Mouse (Mus musculus) c-Kit-positive CD71-positive TER-119-negative erythroid progenitor cells, embryonic 14.5 days (primary cell): ENCODE measurements around the gene Ttll11.

Source experiments
- DNase-seq: peaks from one replicate; pipeline ENCODE4 v3.0.0-alpha.2; 2013; ENCODE audit warnings: low read depth

Ttll11 gene

DNA sequence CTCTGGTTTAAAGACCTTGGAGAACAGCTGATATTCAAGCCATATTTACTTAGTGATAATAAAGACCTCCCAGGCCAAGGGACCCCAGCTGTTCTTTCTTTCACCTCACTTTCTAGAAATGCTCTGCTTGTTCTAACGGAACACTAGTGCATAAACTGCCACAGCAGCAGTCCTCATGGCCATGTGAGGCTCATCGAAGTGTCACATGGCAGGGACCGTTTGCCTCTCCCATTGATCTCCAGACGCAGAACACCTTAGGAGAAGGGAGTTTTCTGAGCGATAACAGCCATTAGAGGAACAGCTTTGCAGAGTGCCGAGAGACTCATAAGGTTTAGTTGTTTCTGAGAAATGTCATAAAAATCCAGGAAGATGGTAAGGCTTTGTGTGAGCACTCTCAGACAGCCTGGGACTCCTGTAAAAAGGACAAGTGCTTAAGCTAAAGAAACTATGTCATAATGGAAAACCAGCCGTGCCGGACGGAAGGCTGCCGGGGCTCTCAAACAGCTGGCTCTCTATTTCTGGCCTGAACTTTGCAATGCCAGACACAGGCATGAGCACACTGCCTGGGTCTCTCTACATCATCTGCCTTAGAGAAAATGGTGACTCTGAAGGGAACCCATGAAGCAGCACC is 13.7 kb downstream of the Ttll11 start:
- no peak for DNase-seq

DNA sequence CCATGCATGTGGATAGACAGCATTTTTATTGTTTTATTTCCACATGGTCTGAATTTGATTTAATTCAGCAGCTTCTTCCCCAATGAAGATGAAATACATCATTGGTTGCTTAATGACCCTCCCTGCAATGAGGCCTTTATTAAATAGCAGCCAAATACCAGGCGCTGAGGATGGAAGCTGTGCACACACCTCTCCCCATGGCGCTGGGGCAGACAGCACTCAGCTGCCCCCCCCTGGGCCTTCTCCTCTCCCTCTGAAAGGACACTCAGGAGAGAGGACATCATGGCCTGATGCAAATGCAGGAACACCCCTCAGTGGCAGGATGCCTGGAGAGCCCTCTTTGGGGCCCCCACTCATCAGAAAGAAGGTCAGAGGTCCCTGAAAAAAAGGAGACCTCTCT is 16.4 kb downstream of the Ttll11 start:
- DNase-seq = no peak

DNA sequence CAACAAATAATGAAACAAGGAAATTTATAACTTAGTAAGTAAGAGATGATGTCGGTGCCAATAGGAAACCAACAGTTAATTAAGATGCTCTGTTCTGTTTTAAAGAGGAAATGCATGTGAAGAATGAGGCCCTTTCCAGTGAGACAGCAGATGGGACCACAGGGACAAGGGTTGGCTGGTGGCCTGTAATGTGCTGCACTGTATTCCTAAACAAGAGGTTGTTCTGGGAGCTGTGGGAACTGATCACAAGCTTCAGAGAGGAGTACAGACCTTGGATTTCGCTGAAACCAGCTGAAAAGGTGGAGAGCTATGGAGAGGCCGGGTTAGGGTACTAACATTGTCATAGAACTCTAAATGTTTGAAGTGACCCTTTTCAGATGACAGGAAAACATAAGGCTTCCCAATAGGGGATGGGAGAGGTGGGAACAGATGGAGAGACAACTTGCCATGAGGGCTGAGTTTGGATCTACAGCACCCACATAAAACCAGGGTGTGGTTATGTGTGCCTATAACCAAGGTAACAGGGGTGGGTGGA is 18.1 kb downstream of the Ttll11 start:
- DNase-seq = no peak

DNA sequence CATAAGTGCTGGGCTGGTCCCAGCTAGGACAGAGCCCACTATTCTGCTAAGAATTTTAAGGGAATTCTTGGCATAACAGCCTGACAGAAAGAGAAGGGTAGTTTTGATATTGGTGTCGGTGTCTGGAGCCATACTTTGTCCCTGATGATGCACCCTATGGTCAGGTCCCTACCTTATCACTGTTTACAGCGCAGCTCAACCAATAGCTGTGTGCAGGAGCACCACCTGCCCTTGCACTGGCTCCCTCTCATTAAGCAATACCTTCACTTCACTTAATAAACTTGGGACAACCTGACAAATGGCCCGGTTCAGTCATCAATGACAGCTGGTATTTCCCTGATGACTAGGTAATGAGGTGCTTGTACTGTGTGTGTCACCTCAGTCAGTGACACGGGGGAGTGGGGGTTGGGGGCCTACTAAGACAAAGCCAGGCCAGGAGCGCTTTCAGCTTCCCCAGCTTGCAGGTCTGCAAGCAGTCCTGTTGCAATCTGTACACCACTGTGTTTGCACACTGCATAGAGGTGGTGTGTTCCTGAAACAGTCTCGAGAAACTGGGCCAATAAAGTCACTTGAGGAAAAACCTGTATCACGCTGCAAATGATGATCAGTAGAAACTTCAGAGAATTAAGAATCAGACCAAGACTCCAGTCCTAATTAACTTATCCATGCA is 22.1 kb downstream of the Ttll11 start:
- DNase-seq = no peak

DNA sequence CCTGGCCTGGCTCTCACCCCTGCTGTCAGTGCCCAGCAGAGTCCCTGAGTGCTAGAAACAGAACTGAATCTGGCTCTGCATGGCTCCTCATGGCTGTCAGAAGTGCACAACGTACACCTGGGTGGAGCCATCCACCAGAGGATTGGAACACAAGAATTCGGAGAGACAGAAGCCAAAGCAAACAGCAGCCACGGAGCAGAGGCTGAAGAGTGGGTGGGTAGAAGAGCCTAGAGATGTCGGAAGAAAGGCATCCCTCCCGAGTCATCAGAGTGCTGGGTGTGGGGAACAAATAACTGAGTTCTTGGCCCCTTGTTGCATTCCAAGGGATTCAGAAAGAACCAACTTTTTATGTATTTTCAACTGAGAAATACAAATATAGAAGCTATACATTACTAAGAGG is 24.5 kb downstream of the Ttll11 start:
- no peak for DNase-seq

DNA sequence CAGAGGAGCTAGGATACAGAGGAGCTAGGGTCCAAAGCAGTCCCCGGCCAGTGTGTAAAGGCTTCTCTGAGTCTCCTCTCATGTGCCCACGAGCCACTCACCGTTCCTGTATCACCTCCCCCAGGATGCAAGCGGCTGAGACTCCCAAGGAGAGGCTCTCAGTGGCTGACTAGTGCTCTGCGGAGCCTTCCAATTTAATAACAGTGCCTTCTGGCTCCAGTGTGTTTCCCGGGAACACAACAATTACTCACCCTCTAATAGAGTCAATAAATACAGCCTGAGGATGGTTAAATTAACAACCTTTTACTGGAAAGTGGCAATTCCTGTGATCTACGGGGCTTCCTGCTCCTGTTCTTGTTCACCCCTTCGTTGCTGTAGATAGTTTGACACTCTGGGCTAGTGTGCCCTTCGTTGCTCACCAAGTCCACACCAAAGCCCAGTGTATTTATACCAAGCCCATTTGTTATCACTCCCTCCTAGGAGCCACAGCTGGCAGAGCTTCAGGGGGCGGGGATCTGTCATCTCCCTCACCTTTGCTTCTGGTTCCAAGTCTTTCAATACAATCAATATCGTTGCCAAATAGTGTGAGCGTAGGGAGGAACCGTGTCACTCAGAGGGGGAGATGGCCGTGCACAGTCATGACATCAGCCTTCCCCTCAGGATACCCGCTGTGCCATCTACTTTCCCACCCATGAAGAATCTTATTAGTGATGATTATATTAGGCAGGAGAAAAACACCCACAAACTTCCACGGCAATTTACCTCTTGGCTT is 27.3 kb downstream of the Ttll11 start:
- DNase-seq = no peak

DNA sequence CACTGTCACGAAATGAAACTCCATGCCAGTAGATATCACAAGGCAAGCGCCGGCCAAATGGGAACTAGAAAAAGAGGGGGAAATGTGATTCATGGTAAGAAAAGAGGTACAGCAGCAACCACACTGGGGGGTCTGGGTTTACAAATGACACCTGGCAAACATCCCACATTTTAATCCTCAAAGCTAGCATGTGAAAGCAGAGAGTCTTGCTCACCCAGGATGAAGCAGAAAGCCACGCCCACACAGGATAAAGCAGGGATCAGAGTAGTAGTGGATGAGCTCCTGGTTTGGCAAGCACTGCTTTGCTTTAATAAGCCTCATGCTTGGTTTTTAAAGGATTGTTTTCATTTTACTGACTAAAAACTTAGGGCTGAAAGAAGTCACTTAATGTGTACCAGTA is 34.8 kb downstream of the Ttll11 start:
- DNase-seq = no peak

DNA sequence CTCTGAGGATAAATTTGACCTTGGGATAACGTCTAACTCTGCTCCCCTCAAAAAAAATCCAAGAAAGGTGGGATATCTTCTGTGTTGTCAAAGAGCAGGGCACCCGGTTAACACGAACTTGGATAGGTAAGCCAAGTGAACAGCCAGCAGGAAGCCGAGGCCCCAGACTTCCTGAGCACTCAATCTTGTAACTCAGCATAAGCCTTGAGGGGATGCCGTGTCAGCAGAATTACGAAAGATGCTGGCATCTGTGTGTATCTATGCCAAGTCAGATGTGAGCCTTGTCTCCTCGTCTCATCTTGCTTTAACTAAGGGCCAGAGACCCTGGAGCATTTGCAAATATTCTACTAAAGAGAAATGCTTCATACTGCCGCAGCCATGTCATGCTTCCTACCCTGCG is 36.8 kb downstream of the Ttll11 start:
- DNase-seq = no peak

DNA sequence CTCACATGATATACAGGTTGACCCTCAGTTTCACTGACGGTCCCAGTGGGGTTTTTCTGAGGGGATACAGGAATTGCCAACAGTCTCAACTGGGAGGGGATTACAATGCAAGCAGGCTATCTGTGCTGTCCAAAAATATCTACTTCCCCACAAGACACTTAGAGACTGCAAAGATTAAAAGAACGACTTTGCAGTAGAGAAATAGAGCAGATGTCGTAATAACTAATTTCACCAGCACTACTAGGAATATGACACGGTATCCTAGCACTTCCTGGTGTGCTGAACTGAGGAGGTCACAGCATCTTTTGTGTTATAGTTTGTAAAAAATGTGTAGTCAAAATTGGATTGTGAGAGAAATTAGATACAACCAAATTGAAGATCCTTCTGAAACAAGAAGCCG is 44.7 kb downstream of the Ttll11 start:
- no peak for DNase-seq

DNA sequence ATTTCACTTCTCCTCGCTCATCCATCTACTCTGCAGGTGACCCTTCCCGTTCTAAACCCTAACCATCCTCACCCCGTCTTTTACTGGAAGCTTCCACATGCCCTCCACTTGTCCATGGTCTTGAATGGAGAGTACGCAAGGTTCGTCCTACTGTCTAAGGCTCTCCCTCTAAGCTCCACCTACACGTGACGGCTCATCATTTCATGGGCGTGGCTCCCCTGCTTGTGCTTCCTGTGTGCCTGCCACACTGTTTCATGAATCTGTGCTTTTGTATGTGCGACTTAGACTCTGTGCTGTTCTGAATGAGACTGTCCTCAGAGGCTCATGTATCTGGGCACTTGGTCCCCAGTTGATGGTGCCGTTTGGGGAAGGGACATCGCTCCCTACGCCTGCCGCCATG is 46.6 kb downstream of the Ttll11 start:
- DNase-seq = no peak

DNA sequence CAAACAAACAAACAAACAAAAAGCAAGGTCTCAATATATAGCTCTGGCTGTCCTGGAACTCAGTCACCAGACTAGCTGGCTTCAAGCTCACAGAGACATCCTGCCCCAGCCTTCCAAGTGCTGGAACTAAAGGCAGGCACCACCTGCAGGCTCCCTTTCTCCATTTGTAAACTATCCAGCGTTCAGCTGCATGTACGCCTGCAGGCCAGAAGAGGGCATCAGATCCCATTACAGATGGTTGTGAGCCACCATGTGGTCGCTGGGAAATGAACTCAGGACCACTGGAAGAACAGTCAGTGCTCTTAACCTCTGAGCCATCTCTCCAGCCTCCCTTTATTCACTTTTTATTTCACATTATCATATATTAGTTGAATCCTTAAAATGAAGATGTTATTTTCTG is 48.1 kb downstream of the Ttll11 start:
- no peak for DNase-seq

DNA sequence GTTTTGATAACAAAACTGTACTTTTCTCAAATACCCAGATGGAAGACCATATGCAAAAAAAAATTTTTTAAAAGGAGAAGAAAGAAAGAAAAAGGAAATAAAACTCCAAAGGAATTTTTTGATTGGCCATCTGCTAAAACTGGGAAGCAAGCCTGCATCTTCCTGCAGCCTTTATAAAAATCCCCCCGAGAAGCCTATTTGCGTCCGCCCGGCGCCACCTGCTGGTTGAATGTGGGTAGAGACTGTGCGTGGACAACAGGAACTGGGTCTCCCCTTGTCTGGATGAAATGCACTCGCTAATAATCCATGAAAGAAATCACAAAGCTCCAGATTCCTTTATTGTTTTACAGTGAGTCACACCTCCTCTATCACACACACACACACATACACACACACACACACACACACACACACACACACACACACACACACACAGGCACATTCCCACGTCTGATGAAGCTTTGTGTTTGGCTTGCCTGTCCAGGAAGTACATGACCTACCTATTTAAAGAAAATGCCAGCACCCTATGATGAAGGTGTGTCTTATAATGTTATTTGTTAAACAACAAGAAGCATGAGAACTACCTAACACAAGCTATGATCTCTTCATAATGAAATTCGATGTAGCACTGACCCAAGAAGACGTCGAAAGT is 49.1 kb downstream of the Ttll11 start:
- DNase-seq = peak; percentile 34

DNA sequence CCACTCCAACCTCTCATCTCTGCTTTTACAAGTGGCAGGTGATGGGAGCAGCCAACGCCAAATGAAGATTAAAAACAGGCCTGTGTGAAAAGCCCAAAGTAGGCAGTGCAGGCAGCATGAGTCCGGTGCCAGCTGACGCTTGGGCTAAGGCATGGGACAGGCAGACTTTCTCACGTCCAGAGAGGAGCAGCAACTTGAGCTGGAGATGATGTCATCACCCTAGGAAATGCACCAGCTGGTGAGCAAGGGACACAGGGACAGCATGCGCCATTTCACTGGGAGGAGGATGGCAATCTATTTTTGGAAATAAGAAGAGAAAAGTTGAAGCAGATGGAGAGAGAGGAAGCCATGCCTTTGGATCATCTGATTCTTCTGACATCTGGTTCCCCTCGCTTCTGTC is 51.6 kb downstream of the Ttll11 start:
- DNase-seq = no peak

DNA sequence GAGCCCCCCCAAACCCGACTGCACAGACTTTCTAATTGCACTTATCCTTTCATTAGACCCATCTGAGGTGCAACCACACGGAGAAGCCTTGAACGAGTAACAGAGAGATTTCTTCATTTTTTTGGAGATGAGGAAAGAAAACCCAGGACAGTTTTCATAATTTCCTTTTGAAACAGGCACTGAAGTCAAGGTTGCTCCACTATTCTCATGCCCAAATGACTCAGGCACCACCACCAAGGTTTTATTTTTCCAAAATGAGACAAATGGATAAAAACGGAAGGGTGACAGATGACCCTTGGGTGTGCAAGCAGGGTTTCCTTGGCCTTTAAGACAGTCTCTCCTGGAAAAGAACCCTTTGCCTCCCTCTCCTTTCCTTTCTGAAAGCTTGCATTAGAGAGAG is 54.8 kb downstream of the Ttll11 start:
- no peak for DNase-seq

DNA sequence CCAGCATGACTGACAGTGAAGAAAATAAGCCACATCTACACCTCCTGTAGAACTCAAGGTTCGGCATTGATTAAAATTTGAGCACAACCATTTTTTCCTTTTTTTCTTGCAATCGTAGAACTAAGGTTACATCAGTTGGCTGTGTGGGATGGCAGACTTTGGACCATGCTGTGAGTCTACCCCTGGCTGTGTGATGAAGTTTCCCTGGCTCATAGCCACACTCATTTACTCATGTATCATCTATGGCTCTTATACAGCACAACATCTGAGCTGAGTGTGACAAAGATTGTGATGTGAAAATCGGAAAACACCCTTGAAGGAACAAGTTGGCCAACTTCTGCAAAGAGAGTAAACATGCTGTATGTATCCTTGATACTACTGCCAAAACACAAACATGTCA is 56.8 kb downstream of the Ttll11 start:
- no peak for DNase-seq

DNA sequence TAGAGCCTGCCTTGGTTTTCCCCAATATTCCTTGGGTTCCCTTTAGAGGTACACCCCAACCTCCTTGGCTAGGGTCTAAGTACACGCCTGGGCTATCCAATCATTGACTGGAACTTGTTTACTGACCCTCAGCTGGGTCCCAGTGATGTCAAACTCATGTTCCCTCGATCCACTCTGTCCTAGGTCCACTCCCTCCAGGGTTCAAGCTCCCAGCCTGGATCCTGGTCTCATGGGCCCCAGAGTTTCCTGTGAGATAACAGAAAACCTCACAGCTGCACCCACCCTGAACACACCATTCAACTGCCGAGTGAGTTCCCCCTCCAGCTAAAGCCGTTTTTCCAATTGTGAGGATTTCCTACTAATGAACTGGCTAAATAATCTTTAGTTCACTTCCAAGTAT is 67.6 kb downstream of the Ttll11 start:
- no peak for DNase-seq

DNA sequence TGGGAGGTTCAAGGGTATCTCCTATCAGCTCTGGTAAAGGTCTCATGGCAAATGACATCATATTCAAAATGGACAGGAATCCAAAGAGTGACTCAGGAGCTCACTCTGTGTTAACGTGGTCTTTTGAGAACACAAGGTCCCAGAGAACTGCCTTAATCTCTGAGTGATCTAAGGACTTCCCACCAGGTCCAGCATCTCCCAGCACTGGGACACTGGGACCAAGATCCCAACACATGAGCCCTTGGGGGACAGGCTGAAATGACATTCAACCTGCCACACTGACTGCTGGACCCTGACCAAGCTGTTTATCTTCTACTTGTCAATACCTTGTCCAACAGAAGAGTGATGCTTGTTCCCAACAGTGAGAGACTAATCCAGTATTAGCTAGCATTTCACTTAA is 68.0 kb downstream of the Ttll11 start:
- DNase-seq = no peak

DNA sequence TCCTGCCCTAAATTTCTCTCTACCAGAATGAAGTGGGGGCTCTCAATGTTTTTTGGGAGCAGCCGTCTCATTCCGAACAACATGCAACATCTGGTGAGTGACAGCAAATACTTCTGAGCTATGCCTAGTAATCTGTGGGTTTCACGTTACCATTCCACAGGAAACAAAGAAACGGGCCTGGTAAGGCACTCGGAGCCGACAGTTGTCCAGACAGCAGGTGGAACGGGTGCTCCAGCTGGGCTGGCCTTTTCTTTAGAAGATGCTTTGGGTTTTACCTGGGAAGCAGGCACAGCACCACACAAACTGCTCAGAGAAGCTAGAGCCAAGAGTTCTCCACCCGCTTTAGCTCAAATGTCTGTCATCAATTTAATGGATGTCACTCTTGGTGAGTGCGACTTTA is 69.0 kb downstream of the Ttll11 start:
- DNase-seq = no peak

DNA sequence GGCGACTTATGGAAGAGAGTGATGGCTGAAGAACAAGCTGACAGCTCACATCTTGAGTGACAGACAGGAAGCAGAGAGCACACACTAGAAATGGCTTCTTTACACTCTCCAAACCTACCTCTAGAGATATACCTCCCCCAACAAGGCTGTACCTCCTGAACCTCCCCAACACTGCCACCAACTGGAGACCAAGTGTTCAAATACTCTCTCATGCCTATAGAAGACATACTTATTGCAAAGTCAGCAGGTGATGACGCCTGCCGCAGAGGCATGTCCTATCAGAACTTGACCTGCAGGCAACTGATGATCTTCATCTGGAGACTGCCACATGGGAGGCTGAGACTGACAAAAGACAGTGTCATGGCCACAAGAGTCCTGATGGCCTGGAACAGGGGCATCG is 70.4 kb downstream of the Ttll11 start:
- DNase-seq = no peak

DNA sequence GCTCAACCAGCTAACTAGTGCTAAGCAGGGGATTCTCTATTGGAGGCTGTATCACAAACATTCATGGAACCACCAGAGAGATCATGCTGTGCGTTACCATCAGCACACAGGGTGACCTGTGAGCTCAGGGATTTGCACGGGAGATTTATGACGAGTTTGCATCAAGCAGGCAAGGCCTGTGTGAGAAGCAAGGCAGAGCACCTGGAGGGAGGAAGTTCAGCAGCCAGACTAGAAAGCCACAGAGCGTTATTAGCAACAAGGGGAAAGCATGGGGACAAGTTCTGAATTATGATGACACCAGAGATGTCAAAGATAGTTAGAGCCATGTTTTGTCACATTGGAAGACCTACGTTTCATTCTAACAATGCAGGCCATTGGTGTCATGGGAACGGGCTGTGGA is 72.1 kb downstream of the Ttll11 start:
- DNase-seq = no peak

DNA sequence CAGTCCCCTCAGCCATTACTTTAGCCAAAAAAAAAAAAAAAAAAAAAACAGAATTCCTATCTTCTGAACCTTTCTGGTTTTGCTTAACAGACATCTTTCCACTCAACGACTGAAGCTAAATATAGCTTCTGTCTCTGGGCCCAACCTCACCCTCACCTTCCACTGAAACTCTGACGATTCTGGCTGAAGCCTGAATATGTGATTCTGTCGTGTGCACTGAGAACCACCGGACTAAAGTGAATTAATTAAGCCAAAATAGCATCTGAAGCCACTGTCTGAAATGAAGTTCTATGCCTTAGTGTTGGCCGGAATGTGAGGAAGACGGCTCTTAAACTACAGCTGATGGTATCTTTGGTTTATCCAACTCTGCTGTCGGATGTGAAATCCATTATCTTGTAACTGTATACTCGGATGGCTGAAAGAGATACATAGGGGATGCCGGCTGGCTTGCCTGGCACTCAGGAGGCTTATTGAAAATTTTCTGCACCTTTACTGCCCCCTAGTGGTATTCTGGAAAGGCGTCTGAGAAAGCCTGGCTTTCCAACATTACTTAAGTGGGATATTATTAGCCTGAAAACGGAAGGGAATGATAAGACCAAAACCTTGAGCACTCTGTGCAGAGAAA is 73.4 kb downstream of the Ttll11 start:
- DNase-seq = peak; percentile 42

DNA sequence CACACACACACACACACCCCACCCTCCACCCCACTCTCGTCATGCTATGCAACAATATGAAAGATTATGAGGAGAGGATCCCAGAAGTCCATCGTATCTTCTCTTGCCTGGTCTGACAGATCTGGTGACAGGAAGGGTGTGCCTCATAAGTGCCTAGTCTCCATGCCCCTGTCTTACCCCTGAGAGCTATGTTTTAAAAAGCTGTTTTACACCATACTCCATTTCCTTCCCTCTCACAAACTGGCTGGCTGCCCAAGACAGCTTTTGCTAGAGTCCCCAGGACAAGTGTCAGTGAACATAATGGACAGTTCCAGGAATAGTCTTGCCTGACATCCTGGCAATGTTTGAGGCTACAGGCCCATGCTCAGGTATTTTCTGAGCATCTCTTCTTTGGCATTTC is 78.9 kb downstream of the Ttll11 start:
- DNase-seq = no peak
